Mouse (Mus musculus) large intestine, adult 2 months (tissue): ENCODE results near the gene Trappc6a. TPM values are rescaled to one million over a fixed set of nuclear protein-coding genes. Genes with fewer than 3 reads are reported as not detected.
A peak's percentile ranks its signal among the peaks of the same experiment; 100 is the strongest.
"Not testable (repeated sequence)": the region's sequence is repeated elsewhere in the genome, so short reads cannot be mapped to it uniquely, and the experiment has no call there.

Experiments used
- DNase-seq: peaks from one replicate; pipeline ENCODE4 v3.0.0-alpha.2; 2012; ENCODE audit warnings: low read depth, low spot score
- WGBS: fragments of 180-500 bp; shearing (Covaris S2); methylation state at CpG from one replicate; pipeline ENCODE4 v1.1.7; 2018; 5-methylcytosine and 5-hydroxymethylcytosine counted together
- polyA plus RNA-seq: library from polyadenylated mRNA; depleted of rRNA; stranded (reverse); fragments of >200 nt; gene quantifications from 2 replicates; pipeline ENCODE4 v1.2.3, GENCODE M21; 2012

The Trappc6a gene
- polyA plus RNA-seq, 1 experiment = 108 TPM

DNA sequence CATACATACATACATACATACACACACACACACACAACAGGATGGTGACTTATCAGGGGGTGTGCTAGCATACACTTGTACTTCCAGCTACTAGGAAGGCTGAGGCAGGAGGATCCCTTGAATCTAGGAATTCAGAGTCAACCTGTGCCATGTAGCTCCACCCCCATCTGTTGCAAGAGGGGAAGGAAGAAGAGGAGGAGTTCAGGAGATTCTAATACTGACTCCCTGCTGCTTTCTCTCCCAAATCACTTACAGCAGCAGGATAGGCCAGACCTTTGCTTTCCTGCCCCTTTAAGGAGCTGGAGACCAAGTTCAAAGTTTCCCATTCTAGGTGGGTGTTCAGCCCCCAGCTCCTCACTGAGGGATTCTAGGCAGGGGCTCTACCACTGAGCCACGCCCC is 22.7 kb upstream of the Trappc6a start:
- no peak for DNase-seq
- 71% methylated on average over 1 of the region's 1 CpGs for WGBS

GRCm38 (mm10) chr7:19486549-19486948 is 21.6 kb upstream of the Trappc6a start:
- WGBS = 82% methylated on average over 7 of the region's 7 CpGs

GRCm38 (mm10) chr7:19489525-19489924 is 18.7 kb upstream of the Trappc6a start:
- WGBS = 15% methylated on average over 31 of the region's 31 CpGs
- DNase-seq = no peak

More at GRCm38 (mm10) chr7:19486549-19486948, 21.6 kb upstream of the Trappc6a start:
- no peak for DNase-seq

DNA sequence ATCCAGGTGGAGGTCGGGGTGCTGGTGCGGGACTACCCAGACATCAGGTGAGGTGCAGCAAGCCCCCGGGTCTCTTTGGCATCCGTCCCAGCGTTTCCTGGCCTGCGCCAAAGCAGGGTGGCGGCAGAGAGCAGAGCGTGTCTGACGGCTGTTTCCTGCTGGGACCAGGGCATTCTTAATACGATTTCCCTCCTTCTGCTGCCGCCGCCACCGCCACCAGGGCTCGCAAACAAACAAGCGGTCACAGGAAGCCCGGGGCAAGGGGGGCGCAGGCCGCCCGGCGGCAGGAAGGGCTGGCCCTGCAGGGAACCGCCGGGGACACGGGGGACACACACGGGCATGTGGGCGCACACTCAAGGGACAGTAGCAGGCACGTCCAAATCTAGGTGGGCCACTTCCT is 16.5 kb upstream of the Trappc6a start:
- no peak for DNase-seq
- WGBS = 3% methylated on average over 26 of the region's 26 CpGs

- DNase-seq = no peak
- WGBS = 74% methylated on average over 25 of the region's 25 CpGs
Observed at GRCm38 (mm10) chr7:19494751-19495474, 13.3 kb upstream of the Trappc6a start.

DNA sequence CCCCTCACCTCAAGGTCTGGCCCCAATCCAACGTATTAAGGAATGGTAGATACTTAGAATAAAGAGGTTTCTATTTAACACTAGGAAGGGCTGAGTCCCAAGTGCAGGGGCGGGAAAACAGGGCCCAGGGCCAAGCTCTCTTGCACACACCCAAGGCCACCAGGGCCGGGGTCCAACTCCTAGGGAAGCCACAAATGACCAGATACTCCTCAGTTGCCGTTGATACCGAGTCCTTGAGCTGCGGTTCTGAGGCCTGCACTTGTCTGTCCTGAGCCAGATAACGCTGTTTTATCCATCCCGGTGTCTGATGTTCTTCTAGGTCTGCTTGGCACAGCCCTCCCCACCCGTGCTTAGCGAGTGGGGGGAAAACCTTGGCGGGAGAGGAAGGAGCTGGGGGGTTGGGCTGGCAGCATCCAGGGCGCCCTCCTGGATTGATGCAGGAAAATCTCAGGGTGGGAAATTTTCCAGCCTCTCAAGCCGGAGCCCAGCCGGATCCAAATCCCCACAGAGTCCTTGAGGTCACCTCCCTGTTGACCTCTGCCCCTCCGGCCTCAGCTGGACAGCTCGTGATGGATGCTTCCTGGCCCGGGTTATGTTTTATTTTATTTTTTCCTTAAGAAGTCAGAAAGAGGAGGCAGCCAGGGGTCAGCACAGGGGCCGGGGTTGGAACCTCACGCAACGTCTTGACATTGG is 12.5 kb upstream of the Trappc6a start:
- 56% methylated on average over 20 of the region's 20 CpGs for WGBS
- no peak for DNase-seq

DNA sequence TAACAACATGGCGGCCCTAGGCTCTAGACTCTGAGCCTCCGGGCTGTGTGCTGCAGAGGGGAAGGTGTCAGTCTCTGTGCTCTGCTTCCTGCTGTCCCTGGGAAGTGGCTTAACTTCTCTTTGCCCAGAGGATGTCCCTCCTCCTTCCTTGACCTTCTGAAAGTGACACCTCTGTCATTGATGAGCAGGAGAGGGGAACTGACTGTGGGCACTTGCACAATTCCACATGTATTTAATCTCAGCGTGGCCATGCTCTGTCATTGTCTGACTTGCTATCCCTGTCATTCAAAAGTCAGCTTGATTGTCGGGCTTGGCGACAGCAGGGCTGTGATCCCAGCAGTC is 12.0 kb upstream of the Trappc6a start:
- WGBS = 70% methylated on average over 5 of the region's 5 CpGs
- no peak for DNase-seq

GRCm38 (mm10) chr7:19498326-19498725 is 9.9 kb upstream of the Trappc6a start:
- WGBS = 64% methylated on average over 4 of the region's 4 CpGs

GRCm38 (mm10) chr7:19500420-19501363 is 7.5 kb upstream of the Trappc6a start:
- no peak for DNase-seq
- WGBS = 62% methylated on average over 12 of the region's 12 CpGs

More at GRCm38 (mm10) chr7:19498326-19498725, 9.9 kb upstream of the Trappc6a start:
- DNase-seq = no peak

GRCm38 (mm10) chr7:19501658-19502057 is 6.5 kb upstream of the Trappc6a start:
- no peak for DNase-seq
- WGBS = 69% methylated on average over 4 of the region's 4 CpGs

- DNase-seq = peak; percentile 57
- 21% methylated on average over 5 of the region's 5 CpGs for WGBS
Observed at GRCm38 (mm10) chr7:19503481-19504068, 4.6 kb upstream of the Trappc6a start.

- WGBS = 63% methylated on average over 6 of the region's 6 CpGs
- no peak for DNase-seq
Observed at GRCm38 (mm10) chr7:19506326-19506725, 1.9 kb upstream of the Trappc6a start.

DNA sequence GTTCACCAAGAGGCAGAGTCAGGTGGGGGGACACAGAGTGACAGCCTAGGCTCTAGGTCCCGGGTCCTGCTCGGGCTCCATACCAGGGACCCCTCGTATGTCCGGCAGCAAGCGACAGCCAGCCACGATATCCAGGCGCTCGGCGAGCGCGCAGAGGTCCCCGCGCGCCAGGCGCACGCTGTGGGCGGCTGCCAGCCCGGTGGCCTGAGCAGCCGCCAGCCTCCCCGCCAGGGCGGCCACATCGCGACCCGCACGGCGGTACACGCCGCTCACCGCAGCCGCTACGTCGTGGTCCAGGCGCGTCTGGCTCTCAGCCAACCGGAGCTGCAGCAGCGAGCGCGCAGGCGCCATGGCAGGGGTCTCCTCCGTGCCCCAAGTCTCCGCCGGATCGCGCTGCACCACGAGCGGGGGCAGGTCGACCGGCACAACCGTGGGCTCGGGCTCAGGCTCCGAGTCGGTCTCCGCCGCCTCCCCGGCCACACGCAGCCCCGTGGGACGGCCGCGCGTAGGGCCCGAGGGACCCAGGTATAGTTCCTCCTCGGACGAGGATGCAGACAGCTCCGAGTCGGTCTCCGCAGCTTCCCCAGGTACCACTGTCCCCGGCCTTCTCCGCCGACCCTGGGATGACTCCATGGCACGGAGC is 1.1 kb upstream of the Trappc6a start:
- no peak for DNase-seq
- WGBS = 18% methylated on average over 71 of the region's 71 CpGs

- no peak for DNase-seq
- WGBS = 5% methylated on average over 18 of the region's 18 CpGs
Observed at GRCm38 (mm10) chr7:19507612-19507981, 598 bp upstream of the Trappc6a start.

- 3% methylated on average over 15 of the region's 15 CpGs for WGBS
- DNase-seq = no peak
Observed at GRCm38 (mm10) chr7:19508924-19509568, 851 bp downstream of the Trappc6a start.

GRCm38 (mm10) chr7:19509786-19510185 is 1.6 kb downstream of the Trappc6a start:
- 95% methylated on average over 7 of the region's 7 CpGs for WGBS
- no peak for DNase-seq

- not testable (repeated sequence) for DNase-seq
- 79% methylated on average over 6 of the region's 7 CpGs for WGBS
Observed at GRCm38 (mm10) chr7:19511934-19512333, 3.7 kb downstream of the Trappc6a start.

- DNase-seq = no peak
- 84% methylated on average over 6 of the region's 6 CpGs for WGBS
Observed at GRCm38 (mm10) chr7:19512353-19512752, 4.2 kb downstream of the Trappc6a start.
